Mouse (Mus musculus): ENCODE data around the gene Tfam.

Gene Tfam

GRCm38 (mm10) chr10:71223101-71223500, 15.0 kb downstream of the Tfam start:
- DNase-seq (ENCODE audit: low spot score): no peak

- DNase-seq (ENCODE audit: low spot score): no peak
These were observed 15.4 kb downstream of the Tfam start for GRCm38 (mm10) chr10:71222639-71223038.

GRCm38 (mm10) chr10:71218228-71218892, 19.7 kb downstream of the Tfam start:
- peak; percentile 76 for DNase-seq (ENCODE audit: low spot score)

GRCm38 (mm10) chr10:71215996-71216395, 22.1 kb downstream of the Tfam start:
- no peak for DNase-seq (ENCODE audit: low spot score)

GRCm38 (mm10) chr10:71201512-71201911, 36.6 kb downstream of the Tfam start:
- DNase-seq (ENCODE audit: low spot score): no peak

GRCm38 (mm10) chr10:71200964-71201363, 37.1 kb downstream of the Tfam start:
- no peak for DNase-seq (ENCODE audit: low spot score)

GRCm38 (mm10) chr10:71198676-71199075, 39.4 kb downstream of the Tfam start:
- no peak for DNase-seq (ENCODE audit: low spot score)

- DNase-seq (ENCODE audit: low spot score): no peak
These were observed 40.9 kb downstream of the Tfam start for GRCm38 (mm10) chr10:71197036-71197785.

GRCm38 (mm10) chr10:71195501-71195900, 42.6 kb downstream of the Tfam start:
- DNase-seq (ENCODE audit: low spot score): no peak

- DNase-seq (ENCODE audit: low spot score): no peak
These were observed 43.4 kb downstream of the Tfam start for GRCm38 (mm10) chr10:71194713-71195112.

GRCm38 (mm10) chr10:71193319-71193718, 44.8 kb downstream of the Tfam start:
- DNase-seq (ENCODE audit: low spot score): no peak

- DNase-seq (ENCODE audit: low spot score): no peak
These were observed 45.2 kb downstream of the Tfam start for GRCm38 (mm10) chr10:71192886-71193285.

GRCm38 (mm10) chr10:71188681-71189080, 49.4 kb downstream of the Tfam start:
- no peak for DNase-seq (ENCODE audit: low spot score)

GRCm38 (mm10) chr10:71185059-71185458, 53.0 kb downstream of the Tfam start:
- no peak for DNase-seq (ENCODE audit: low spot score)

- no peak for DNase-seq (ENCODE audit: low spot score)
These were observed 54.6 kb downstream of the Tfam start for GRCm38 (mm10) chr10:71183339-71184031.

- DNase-seq (ENCODE audit: low spot score): no peak
These were observed 56.1 kb downstream of the Tfam start for GRCm38 (mm10) chr10:71181931-71182330.

GRCm38 (mm10) chr10:71181091-71181490, 57.0 kb downstream of the Tfam start:
- no peak for DNase-seq (ENCODE audit: low spot score)

GRCm38 (mm10) chr10:71180057-71180456, 58.0 kb downstream of the Tfam start:
- no peak for DNase-seq (ENCODE audit: low spot score)

GRCm38 (mm10) chr10:71177201-71177600, 60.9 kb downstream of the Tfam start:
- no peak for DNase-seq (ENCODE audit: low spot score)

- no peak for DNase-seq (ENCODE audit: low spot score)
These were observed 61.7 kb downstream of the Tfam start for GRCm38 (mm10) chr10:71176341-71176740.
